Mouse (Mus musculus): ENCODE data around the gene Arhgap24. TPM values are rescaled to one million over a fixed set of nuclear protein-coding genes. Genes with fewer than 3 reads are reported as not detected.

Arhgap24 gene
- polyA plus RNA-seq, 1 experiment = not detected

DNA sequence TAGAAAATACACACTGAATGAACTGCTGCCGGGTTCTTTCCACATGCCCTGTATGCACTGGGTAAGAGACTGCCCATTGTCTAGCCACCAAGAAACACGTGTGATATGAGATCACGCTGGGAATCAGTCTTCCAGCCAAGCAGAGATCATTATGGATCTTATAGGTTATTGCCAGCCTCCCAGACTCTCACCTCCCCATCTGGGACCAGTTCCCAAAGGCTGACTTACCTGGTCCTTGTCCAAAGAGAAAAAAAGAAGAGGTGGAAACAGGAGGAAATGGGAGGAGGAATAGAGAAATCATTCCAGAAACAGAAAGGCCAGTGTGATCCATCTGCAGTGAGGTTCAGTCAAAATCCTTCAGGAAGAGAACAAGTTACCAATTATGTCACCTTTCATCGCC lies 189.0 kb downstream of the Arhgap24 start:
- no peak for TF ChIP-seq GATA1 (IDR thresholded peaks at IDR 0.05; ENCODE audit: low read length)

DNA sequence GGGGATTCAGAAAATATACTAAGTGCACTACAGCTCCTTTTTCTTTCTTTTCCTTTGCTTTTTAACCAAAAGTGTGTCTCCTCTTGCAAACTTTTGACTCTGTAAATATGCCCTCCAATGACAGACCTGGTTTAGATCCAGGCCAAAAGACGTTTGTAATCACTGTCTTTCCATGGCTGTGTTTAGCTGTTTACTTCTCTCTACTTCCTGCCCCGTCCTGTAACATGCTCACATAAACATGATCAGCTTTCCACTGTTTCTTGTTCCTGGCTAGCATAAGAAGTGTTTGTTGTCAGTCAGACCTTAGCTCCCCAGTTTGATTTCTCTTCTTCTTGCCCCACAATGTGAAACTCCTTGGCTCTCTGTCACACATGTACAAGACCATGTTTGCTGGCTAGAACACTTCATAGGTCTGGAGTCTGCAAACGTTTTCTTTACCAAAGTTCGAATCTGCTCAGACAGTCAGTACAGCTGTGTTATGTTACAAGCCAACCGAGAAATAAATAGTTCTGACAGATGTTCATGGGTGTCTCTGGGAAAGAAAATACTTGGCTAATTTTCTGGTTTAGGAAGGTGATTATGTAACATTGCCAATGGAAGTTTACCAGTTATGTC lies 189.6 kb downstream of the Arhgap24 start:
- no peak for TF ChIP-seq GATA1 (IDR thresholded peaks at IDR 0.05; ENCODE audit: low read length)

DNA sequence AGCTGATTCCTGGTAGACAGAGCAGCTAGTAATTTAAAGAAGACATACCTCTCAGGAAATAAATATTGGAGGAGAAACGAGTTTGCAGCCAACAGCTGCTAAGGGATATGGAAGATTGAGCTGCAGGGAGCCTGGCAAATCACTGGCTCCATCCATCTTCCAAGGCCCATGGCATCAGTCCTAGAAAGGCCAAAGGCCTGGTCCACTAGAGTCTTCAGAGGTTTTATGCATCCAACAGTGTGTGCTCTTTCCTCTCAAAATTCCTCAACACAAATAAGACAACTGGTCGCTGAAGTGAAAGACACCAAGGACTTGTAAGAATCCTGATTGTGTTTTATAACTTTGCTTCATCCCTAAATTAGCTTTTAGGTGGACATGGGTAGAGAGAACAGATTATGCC lies 194.1 kb downstream of the Arhgap24 start:
- no peak for TF ChIP-seq GATA1 (IDR thresholded peaks at IDR 0.05; ENCODE audit: low read length)

DNA sequence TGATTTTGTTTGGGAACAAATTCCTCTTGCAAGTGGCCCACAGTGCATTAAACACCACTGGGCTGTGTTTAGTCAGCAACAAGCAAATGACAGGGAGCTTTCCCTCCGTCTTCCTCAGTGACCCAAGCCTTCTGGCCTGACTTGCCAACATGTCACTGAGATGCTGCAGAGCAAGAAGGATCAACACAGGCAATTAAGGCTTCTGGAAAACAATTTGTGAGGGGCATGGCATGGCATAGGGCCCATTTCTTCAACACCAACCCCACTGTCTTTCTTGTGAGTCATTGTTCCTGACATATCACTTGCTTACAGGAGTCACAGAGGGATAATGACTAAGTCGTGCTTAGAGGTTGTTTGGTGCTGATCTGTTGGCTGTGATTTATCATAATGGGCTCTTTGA lies 196.0 kb downstream of the Arhgap24 start:
- TF ChIP-seq GATA1 (IDR thresholded peaks at IDR 0.05; ENCODE audit: low read length) = no peak

DNA sequence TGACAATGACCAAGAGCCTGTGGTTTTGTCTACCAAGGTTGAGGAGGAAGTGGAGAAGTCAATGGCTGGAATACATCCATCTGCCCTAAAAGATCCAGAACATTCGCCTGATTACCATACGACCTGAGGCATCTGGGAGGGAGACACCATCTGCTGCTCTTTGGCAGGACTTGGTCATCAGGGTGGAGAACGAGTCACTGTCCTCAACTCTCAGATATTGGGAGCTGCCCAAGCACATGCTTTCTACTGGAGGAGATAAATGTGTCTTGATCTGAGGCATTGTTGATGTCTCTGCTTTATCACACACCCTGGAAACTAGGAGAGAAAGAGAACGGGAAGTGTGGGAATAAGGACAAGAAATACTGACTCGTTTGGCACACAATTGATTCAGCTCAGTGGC lies 206.5 kb downstream of the Arhgap24 start:
- TF ChIP-seq GATA1 (IDR thresholded peaks at IDR 0.05; ENCODE audit: low read length) = no peak

DNA sequence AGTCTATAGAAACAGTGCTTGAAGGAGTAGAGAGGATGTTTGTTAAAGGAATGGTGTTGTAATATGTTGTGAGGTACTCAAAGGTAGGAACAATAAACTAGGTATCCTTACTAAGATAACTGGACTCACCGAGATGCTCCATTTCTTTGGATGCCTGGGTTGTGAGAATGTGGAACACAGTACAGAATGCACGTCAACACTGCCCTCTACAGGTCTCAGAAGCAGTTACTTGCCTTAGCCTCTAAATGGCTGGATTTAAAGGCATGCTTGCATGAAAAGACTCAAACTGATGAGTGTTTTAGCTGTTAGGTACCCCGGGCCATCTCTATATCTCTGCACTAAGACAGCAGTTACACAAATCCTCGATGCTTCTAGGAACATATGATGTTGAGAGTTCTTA lies 211.3 kb downstream of the Arhgap24 start:
- TF ChIP-seq GATA1 (IDR thresholded peaks at IDR 0.05; ENCODE audit: low read length) = no peak

DNA sequence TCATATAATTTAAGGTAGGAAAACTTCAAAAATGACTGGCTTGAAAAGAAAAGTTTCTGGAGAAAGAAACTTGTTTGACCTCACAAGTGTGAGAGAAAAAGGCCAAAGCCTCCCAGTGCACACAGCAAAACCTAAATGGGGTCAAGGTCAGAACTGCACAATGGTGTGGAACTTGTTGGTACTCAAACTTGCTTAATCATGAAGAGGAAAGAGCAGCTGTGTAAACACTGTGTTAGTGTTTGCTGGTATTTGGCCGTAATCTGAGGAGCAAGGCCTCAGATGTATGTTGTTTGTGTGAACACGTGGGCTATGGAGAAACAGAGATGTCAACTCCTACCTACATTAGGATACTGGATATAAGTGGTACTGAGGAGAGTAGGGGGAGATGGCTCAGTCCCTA lies 212.0 kb downstream of the Arhgap24 start:
- no peak for TF ChIP-seq GATA1 (IDR thresholded peaks at IDR 0.05; ENCODE audit: low read length)

DNA sequence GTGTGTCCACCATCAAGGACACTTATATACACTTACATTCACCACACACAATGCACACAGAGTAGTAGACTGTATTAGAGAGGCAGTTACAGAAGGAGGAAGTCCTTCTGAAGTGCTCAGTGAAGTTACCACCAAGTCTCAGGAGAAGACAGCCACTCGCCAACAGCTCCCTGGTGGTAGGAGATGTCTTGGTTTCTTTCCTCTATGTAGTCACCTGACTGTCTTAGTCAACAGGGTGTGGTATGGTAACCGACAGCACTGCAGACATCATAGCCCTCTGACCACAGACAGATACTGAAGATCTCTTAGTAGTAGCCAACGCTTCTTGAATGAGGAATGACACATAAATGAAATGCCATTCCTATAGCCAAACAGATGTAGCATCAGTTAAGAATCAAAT lies 212.7 kb downstream of the Arhgap24 start:
- TF ChIP-seq GATA1 (IDR thresholded peaks at IDR 0.05; ENCODE audit: low read length) = no peak

DNA sequence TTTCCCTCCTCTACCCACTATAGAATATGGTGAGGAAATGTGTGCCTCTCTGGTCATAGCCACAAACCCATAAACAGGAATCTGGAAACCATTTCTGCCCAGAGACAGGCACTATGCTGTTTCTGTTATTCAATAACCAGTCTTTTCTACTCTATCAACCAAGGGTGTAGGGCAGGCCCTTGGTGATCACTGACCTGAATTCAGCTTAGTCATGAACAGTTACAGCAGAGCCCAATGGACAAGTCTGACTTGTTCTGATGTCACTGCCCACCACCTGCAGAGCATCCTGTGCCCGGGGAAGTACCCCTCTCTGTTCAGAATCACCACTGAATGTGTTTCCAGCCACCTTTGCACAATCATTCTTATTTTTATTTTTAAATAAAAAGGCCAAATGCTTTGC lies 216.6 kb downstream of the Arhgap24 start:
- no peak for TF ChIP-seq GATA1 (IDR thresholded peaks at IDR 0.05; ENCODE audit: low read length)

DNA sequence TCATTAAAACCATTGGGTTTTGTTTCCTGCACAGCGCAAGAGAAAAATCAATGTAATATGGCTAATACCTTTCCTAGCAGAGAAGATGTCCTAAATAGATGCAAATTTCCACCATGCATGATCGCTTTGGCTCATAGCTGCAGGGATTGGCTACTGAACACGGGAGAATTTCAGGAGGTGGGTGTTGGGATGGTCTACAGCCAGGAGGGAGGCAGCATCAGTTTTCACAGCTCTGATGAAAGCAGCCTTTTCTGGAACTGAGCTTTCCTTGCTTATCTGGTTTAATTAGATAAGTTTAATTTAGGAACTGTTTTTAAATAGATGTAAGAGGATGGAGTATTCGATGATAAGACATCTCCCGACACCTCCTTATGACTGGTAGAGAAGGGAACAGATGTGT lies 217.2 kb downstream of the Arhgap24 start:
- no peak for TF ChIP-seq GATA1 (IDR thresholded peaks at IDR 0.05; ENCODE audit: low read length)

DNA sequence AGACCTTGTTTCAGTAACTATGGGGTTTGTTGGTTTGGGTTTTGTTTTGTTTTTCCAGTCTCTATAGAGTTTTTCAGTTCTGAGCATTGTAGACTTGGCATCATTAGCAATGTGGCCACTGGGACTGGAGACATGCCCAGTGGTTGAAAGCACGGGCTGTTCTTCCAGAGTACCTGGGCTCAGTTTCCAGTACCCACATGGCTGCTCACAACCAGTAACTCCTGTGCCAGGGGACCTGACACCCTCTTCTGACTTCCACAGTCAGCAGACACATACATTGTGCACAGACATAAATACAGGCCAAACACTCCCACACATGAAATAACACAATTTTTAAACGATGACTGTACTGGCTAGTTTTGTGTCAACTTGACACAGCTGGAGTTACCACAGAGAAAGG lies 217.7 kb downstream of the Arhgap24 start:
- no peak for TF ChIP-seq GATA1 (IDR thresholded peaks at IDR 0.05; ENCODE audit: low read length)

DNA sequence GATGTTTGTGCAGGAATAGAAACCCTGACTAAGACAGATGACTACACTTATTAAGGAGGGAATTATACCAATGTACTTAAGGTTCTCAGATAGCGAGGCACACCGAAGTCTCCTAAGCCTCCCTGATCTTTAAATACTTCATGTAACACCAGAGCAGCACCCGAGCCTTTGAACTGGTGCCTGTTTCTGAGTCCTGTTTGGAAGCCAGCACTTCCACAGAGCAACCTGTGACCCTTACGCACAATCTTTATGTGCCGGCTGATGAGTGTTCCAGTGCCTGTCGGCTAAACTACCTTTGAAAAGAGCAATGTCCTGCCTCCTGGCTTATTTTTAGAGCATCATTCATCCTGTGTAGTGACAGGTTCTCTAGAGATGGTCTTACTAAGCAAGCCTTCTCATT lies 221.4 kb downstream of the Arhgap24 start:
- no peak for TF ChIP-seq GATA1 (IDR thresholded peaks at IDR 0.05; ENCODE audit: low read length)

DNA sequence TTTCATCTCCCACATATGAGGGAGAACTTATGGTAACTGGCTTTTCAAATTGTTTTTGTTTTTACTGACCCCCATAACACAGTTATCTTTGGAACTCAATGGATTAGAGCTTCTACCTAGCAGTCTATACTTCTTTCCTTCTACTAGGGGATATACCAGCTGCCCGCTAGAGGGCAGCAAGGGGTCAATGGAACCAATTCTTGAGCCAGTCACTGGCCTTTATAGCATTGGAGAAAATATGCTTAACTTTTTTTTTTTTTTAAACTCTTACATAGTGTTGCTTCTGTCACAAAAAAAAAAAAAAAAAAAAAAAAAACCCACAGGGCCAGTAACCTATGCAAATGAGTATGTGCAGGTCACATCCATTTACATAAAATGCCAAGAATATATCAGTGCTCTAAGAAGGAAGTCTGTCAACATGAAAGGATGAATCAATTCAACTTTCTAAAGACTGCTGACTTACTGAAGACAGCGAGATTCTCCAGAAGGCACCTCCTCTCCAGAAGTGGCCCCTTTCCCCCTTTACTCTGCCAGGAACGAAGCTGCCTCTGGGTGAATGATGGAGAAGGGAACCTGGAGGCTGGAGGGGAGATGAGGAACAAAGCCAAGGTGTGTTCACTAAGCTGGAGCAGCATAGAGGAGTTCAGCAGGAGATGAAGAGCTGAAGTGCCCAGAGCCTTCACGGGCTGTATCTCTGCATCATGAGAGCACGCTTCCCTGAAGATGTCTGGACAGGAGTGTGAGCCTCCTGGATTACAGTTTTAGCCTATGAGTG lies 222.3 kb downstream of the Arhgap24 start:
- no peak for TF ChIP-seq GATA1 (IDR thresholded peaks at IDR 0.05; ENCODE audit: low read length)

DNA sequence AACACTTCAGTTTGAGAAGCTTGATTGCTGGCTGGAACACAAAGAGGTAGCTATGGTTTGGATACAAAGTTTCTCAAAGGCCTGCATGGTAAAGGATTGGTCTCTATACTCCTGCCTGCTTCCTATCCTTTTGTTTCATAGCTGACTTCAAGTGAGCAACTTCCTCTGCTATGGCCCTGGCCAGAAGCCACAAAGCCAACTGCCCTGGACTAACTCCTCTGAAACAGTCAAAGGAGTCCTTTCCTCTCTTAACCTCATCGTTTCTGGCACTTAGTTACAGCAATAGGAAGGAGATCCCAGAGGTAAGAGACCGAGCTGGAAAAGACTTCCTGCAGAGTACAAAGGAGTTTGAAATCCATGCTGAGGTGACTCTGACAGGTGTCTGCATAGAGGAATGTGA lies 224.0 kb downstream of the Arhgap24 start:
- TF ChIP-seq GATA1 (IDR thresholded peaks at IDR 0.05; ENCODE audit: low read length) = no peak

DNA sequence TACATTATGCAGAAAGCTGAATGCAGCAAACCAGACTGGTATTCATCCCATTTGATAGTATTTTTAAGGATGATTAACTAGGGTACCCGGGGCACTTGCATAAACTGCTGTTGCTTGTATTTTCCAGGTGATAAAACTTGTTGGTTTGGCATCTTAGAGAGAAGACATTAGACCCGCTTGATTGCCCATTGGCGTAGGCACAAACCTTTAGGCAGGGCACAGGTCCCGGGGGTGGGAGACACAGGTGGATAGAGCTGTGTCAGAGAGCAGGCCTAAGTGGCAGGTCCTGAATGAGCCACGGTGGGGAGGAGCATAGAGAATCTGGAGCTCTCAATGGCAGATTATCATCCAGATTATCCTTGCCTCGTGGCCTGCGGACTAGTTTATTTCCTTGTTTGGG lies 229.1 kb downstream of the Arhgap24 start:
- TF ChIP-seq GATA1 (IDR thresholded peaks at IDR 0.05; ENCODE audit: low read length) = no peak

DNA sequence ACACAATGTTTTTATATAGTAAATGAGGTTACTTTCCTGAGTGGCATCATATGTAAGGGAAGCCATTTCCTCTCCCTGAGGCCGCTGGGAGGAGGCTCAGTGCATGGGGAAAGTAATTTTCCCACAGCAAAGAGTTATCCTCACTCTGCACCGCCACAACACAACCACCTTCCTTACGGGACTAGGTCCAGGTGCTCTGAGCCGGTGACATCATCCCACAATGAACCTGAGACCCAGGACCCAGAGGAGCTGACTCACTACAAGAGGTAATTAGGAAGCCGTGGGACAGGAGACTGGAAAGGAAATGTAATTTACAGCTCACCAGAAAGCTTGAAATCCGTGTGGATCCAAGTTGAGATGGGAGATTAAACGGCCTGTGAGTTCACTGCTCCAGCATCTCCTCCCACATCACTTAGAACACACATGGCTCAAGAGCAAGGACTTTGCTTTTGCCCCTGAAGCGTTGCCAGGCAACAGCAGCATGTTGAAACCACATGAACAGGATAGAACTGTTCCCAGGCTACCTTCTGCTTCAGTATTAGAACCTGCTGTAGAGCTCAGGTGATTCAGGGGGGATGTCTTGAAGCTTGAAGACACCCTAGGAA lies 238.3 kb downstream of the Arhgap24 start:
- no peak for TF ChIP-seq GATA1 (IDR thresholded peaks at IDR 0.05; ENCODE audit: low read length)

DNA sequence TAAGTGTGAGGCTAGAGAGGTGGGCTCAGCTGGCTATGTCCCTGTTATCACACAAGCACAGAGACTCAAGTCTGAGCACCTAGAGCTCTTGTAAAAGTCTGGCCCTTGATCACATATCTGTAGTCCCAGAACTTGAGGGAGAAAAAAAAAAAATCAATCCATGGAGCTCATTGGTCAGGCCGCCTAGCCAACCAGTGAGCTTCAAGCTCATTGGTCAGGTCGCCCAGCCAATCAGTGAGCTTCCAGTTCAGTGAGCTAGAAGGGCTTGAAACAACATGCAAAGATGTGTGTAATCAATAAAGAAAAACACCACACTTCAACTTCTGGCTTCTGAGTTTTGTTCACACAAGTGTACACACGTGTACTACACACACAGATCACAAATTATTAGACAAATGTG lies 242.4 kb downstream of the Arhgap24 start:
- TF ChIP-seq GATA1 (IDR thresholded peaks at IDR 0.05; ENCODE audit: low read length) = no peak
